Mouse (Mus musculus): ENCODE measurements around the gene Plrg1. TPM values are rescaled to one million over a fixed set of nuclear protein-coding genes. Genes with fewer than 3 reads are reported as not detected.
A peak's percentile ranks its signal among the peaks of the same experiment; 100 is the strongest.

The Plrg1 gene
- polyA plus RNA-seq, 1 experiment from 2014 or later: 103 TPM

DNA sequence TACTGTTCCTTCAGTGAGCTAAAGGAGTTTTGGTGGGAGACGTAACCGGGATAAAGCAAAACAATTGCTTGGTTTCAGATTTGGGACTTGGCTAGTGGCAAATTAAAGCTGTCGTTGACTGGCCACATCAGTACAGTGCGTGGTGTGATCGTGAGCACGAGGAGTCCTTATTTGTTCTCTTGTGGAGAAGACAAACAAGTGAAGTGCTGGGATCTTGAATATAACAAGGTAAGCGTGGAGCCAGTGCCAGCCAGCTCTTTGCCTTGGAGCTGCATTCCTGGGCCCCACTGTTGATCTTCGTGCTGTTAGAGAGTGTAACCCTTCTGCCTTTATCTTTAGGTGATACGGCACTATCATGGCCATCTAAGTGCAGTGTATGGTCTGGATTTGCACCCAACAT, 12.6 kb downstream of the Plrg1 start:
- no peaks in the 10 kb centered on the region for H3K27me3 ChIP-seq (ENCODE audit: control insufficient read depth, insufficient read depth, low read length)
- no peak overlapping the region for H3K4me3 ChIP-seq (ENCODE audit: low read depth, low read length)
- whole genome bisulfite sequencing: 94% methylated on average over 9 of the region's 9 CpGs
- no peak overlapping the region for H3K4me2 ChIP-seq (ENCODE audit: low read depth, low read length)
- H3K4me1 ChIP-seq (ENCODE audit: control insufficient read depth, insufficient read depth, low read length): no peaks in the 10 kb centered on the region
- no peak overlapping the region for H3K27ac ChIP-seq (ENCODE audit: low read depth, low read length)
- no peak overlapping the region for H3K9ac ChIP-seq (replicated peaks; ENCODE audit: low read depth, low read length)
- peaks cover 54% of the 10 kb centered on the region for H3K36me3 ChIP-seq (ENCODE audit: control insufficient read depth, insufficient read depth, low read length)
- no peak for ATAC-seq (ENCODE audit: low read depth)
- no peaks in the 10 kb centered on the region for H3K9me3 ChIP-seq (ENCODE audit: control insufficient read depth, low read length)

DNA sequence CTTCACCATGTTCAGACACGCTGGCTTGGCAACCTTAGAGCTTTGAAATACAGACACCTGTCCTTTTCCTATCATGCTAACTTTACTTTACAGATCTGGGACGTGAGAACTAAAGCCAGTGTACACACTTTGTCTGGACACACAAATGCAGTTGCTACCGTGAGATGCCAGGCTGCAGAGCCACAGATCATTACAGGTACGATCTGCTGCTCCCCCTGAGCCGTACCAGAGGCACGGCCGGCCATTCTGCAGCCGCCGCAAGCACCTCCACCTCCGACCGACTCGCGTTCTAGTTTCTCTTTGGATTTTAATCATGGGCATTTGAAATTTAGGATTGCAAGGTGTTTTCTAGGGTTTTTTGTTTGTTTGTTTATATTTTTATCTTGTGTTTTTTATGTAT, 13.5 kb downstream of the Plrg1 start:
- Histone ChIP-seq H3K4me1 (ENCODE audit: control insufficient read depth, insufficient read depth, low read length) (no peaks in the 10 kb centered on the region), H3K9me3 (ENCODE audit: control insufficient read depth, low read length) (no peaks in the 10 kb centered on the region), H3K36me3 (ENCODE audit: control insufficient read depth, insufficient read depth, low read length) (peaks cover 48% of the 10 kb centered on the region), H3K9ac (replicated peaks; ENCODE audit: low read depth, low read length) (no peak overlapping the region), H3K4me2 (ENCODE audit: low read depth, low read length) (no peak overlapping the region), H3K4me3 (ENCODE audit: low read depth, low read length) (no peak overlapping the region), H3K27me3 (ENCODE audit: control insufficient read depth, insufficient read depth, low read length) (no peaks in the 10 kb centered on the region), H3K27ac (ENCODE audit: low read depth, low read length) (no peak overlapping the region)
- ATAC-seq (ENCODE audit: low read depth): no peak
- whole genome bisulfite sequencing: 97% methylated on average over 13 of the region's 13 CpGs

DNA sequence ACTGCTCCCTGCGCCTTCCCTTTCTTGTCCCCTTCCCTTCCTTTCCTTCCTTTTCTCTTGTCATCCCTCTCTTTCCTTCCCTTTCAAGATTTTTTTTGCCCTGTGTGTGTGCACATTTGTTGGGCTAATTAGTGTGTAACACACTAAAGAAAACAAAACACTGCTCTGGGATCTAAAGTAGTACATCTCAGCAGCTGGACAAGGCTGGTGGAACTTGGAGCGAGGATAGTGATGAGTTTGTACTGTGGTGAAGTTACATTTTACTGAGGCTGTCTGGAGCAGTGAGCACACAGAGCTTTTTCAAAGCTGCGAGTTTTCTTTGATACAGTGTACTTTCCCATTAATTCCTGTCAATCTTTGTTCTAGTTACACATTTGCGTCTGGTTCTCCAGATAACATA, 14.9 kb downstream of the Plrg1 start:
- no peak overlapping the region for H3K4me3 ChIP-seq (ENCODE audit: low read depth, low read length)
- ATAC-seq (ENCODE audit: low read depth): no peak
- no peak overlapping the region for H3K27ac ChIP-seq (ENCODE audit: low read depth, low read length)
- H3K4me1 ChIP-seq (ENCODE audit: control insufficient read depth, insufficient read depth, low read length): no peaks in the 10 kb centered on the region
- H3K27me3 ChIP-seq (ENCODE audit: control insufficient read depth, insufficient read depth, low read length): no peaks in the 10 kb centered on the region
- 84% methylated on average over 4 of the region's 4 CpGs for WGBS
- H3K4me2 ChIP-seq (ENCODE audit: low read depth, low read length): no peak overlapping the region
- H3K9me3 ChIP-seq (ENCODE audit: control insufficient read depth, low read length): no peaks in the 10 kb centered on the region
- no peak overlapping the region for H3K9ac ChIP-seq (replicated peaks; ENCODE audit: low read depth, low read length)
- peaks cover 48% of the 10 kb centered on the region for H3K36me3 ChIP-seq (ENCODE audit: control insufficient read depth, insufficient read depth, low read length)

DNA sequence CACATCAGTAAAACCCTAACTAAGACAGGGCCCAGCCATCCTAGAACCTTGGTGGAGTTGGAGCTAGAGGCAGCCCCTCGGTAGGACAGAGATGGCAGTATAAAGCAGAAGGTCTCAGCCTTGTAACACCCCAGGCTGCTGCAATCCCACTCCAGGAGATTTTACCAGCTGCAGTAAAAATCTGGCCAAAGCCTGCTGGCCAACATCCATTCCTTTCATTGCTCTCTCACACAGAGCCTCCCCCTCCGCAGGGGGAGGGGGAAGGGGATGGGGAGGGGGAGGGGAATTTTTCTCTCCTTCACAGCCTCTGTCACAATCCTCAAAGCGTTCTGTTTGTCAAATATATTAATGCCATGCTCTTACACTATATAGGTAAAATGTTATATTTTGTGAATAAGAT, 21.2 kb downstream of the Plrg1 start:
- Histone ChIP-seq H3K4me1 (ENCODE audit: control insufficient read depth, insufficient read depth, low read length) (no peaks in the 10 kb centered on the region), H3K4me2 (ENCODE audit: low read depth, low read length) (no peak overlapping the region), H3K27me3 (ENCODE audit: control insufficient read depth, insufficient read depth, low read length) (no peaks in the 10 kb centered on the region), H3K4me3 (ENCODE audit: low read depth, low read length) (no peak overlapping the region), H3K36me3 (ENCODE audit: control insufficient read depth, insufficient read depth, low read length) (0 out of 2 replicates have a peak, but pooled peaks cover 3% of the 10 kb centered on the region), H3K9me3 (ENCODE audit: control insufficient read depth, low read length) (no peaks in the 10 kb centered on the region), H3K27ac (ENCODE audit: low read depth, low read length) (no peak overlapping the region), H3K9ac (replicated peaks; ENCODE audit: low read depth, low read length) (no peak overlapping the region)
- 9% methylated on average over 3 of the region's 3 CpGs for WGBS
- ATAC-seq (ENCODE audit: low read depth): peak; percentile 54; the same call in 1 of the 2 replicates

GRCm38 (mm10) chr3:83080567-83081055, 25.3 kb downstream of the Plrg1 start:
- Histone ChIP-seq H3K4me1 (ENCODE audit: control insufficient read depth, insufficient read depth, low read length) (no peaks in the 10 kb centered on the region), H3K9ac (replicated peaks; ENCODE audit: low read depth, low read length) (0 out of 2 replicates have a peak overlapping the region, but pooled peaks have one; percentile 8), H3K4me3 (ENCODE audit: low read depth, low read length) (no peak overlapping the region), H3K9me3 (ENCODE audit: control insufficient read depth, low read length) (no peaks in the 10 kb centered on the region), H3K36me3 (ENCODE audit: control insufficient read depth, insufficient read depth, low read length) (no peaks in the 10 kb centered on the region), H3K27ac (ENCODE audit: low read depth, low read length) (no peak overlapping the region), H3K27me3 (ENCODE audit: control insufficient read depth, insufficient read depth, low read length) (no peaks in the 10 kb centered on the region), H3K4me2 (ENCODE audit: low read depth, low read length) (peak overlapping the region; percentile 34)
- ATAC-seq (ENCODE audit: low read depth): peak; percentile 69
- WGBS: 6% methylated on average over 11 of the region's 11 CpGs

- Histone ChIP-seq H3K9ac (replicated peaks; ENCODE audit: low read depth, low read length) (no peak overlapping the region), H3K4me2 (ENCODE audit: low read depth, low read length) (no peak overlapping the region), H3K4me3 (ENCODE audit: low read depth, low read length) (no peak overlapping the region), H3K27me3 (ENCODE audit: control insufficient read depth, insufficient read depth, low read length) (no peaks in the 10 kb centered on the region), H3K36me3 (ENCODE audit: control insufficient read depth, insufficient read depth, low read length) (no peaks in the 10 kb centered on the region), H3K4me1 (ENCODE audit: control insufficient read depth, insufficient read depth, low read length) (peaks cover 23% of the 10 kb centered on the region; the same call in 1 of the 2 replicates), H3K27ac (ENCODE audit: low read depth, low read length) (no peak overlapping the region), H3K9me3 (ENCODE audit: control insufficient read depth, low read length) (no peaks in the 10 kb centered on the region)
- 18% methylated on average over 6 of the region's 6 CpGs for WGBS
- ATAC-seq (ENCODE audit: low read depth): no peak
Measured at GRCm38 (mm10) chr3:83097586-83097985, 42.3 kb downstream of the Plrg1 start.

DNA sequence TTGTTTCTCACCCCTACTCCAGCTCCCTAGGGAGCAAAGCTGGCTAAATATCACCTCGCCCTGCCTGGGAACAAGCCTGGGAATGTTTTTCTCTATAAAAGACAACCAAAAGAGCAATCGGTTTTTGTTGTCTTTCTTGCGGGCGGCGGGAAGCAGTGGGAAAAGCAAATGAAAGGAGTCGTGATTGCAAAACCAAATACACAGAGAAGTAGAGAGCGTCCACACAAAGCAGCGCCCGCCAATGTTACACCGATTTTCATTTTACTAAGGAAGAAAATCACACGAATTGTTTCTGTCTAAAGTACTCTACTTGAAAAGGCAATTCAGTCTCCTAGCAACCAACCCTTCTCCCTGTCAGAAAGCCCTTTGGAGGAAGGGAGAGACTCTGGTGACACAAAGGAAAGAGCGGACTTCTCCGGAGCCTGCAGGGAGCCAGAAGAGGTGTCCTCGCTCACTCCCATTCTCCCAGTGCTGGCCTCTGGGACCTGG, 43.3 kb downstream of the Plrg1 start:
- H3K4me3 ChIP-seq (ENCODE audit: low read depth, low read length): peak overlapping the region; percentile 15
- H3K27ac ChIP-seq (ENCODE audit: low read depth, low read length): peak overlapping the region; percentile 62
- H3K9ac ChIP-seq (replicated peaks; ENCODE audit: low read depth, low read length): peak overlapping the region; percentile 22; the same call in 1 of the 2 replicates
- H3K9me3 ChIP-seq (ENCODE audit: control insufficient read depth, low read length): no peaks in the 10 kb centered on the region
- H3K4me1 ChIP-seq (ENCODE audit: control insufficient read depth, insufficient read depth, low read length): peaks cover 23% of the 10 kb centered on the region; the same call in 1 of the 2 replicates
- H3K27me3 ChIP-seq (ENCODE audit: control insufficient read depth, insufficient read depth, low read length): no peaks in the 10 kb centered on the region
- WGBS: 4% methylated on average over 14 of the region's 14 CpGs
- peak; percentile 82; the same call in 1 of the 2 replicates for ATAC-seq (ENCODE audit: low read depth)
- H3K36me3 ChIP-seq (ENCODE audit: control insufficient read depth, insufficient read depth, low read length): no peaks in the 10 kb centered on the region
- peak overlapping the region; percentile 49 for H3K4me2 ChIP-seq (ENCODE audit: low read depth, low read length)

- Histone ChIP-seq H3K4me2 (ENCODE audit: low read depth, low read length) (peak overlapping the region; percentile 49), H3K27ac (ENCODE audit: low read depth, low read length) (peak overlapping the region; percentile 62), H3K4me1 (ENCODE audit: control insufficient read depth, insufficient read depth, low read length) (peaks cover 23% of the 10 kb centered on the region; the same call in 1 of the 2 replicates), H3K9ac (replicated peaks; ENCODE audit: low read depth, low read length) (peak overlapping the region; percentile 22; the same call in 1 of the 2 replicates), H3K4me3 (ENCODE audit: low read depth, low read length) (no peak overlapping the region; the same call in 1 of the 2 replicates), H3K36me3 (ENCODE audit: control insufficient read depth, insufficient read depth, low read length) (no peaks in the 10 kb centered on the region), H3K27me3 (ENCODE audit: control insufficient read depth, insufficient read depth, low read length) (no peaks in the 10 kb centered on the region), H3K9me3 (ENCODE audit: control insufficient read depth, low read length) (no peaks in the 10 kb centered on the region)
- peak; percentile 17; the same call in 1 of the 2 replicates for ATAC-seq (ENCODE audit: low read depth)
- WGBS: 76% methylated on average over 1 of the region's 1 CpGs
Measured at GRCm38 (mm10) chr3:83099139-83099538, 43.8 kb downstream of the Plrg1 start.

- peaks cover 23% of the 10 kb centered on the region; the same call in 1 of the 2 replicates for H3K4me1 ChIP-seq (ENCODE audit: control insufficient read depth, insufficient read depth, low read length)
- no peak overlapping the region for H3K4me3 ChIP-seq (ENCODE audit: low read depth, low read length)
- H3K27me3 ChIP-seq (ENCODE audit: control insufficient read depth, insufficient read depth, low read length): no peaks in the 10 kb centered on the region
- H3K9me3 ChIP-seq (ENCODE audit: control insufficient read depth, low read length): no peaks in the 10 kb centered on the region
- H3K9ac ChIP-seq (replicated peaks; ENCODE audit: low read depth, low read length): no peak overlapping the region
- H3K36me3 ChIP-seq (ENCODE audit: control insufficient read depth, insufficient read depth, low read length): no peaks in the 10 kb centered on the region
- no peak overlapping the region for H3K4me2 ChIP-seq (ENCODE audit: low read depth, low read length)
- peak; percentile 52 for ATAC-seq (ENCODE audit: low read depth)
- 46% methylated on average over 6 of the region's 6 CpGs for WGBS
- H3K27ac ChIP-seq (ENCODE audit: low read depth, low read length): peak overlapping the region; percentile 62; the same call in 1 of the 2 replicates
Measured at GRCm38 (mm10) chr3:83099651-83100050, 44.3 kb downstream of the Plrg1 start.
